Mouse (Mus musculus): ENCODE measurements around the gene Ezh1. TPM values are rescaled to one million over a fixed set of nuclear protein-coding genes. Genes with fewer than 3 reads are reported as not detected.

Gene Ezh1
- polyA plus RNA-seq, 1 experiment from 2014 or later: 13.7 TPM

GRCm38 (mm10) chr11:101216936-101217335, 9.3 kb downstream of the Ezh1 start:
- DNase-seq (ENCODE audit: low spot score): no peak

GRCm38 (mm10) chr11:101211970-101212369, 14.3 kb downstream of the Ezh1 start:
- DNase-seq (ENCODE audit: low spot score): peak; percentile 84

- peak; percentile 92 for DNase-seq (ENCODE audit: low spot score)
Measured at GRCm38 (mm10) chr11:101200986-101201385, 25.3 kb downstream of the Ezh1 start.

GRCm38 (mm10) chr11:101199555-101199954, 26.7 kb downstream of the Ezh1 start:
- no peak for DNase-seq (ENCODE audit: low spot score)

GRCm38 (mm10) chr11:101196175-101196574, 30.1 kb downstream of the Ezh1 start:
- DNase-seq (ENCODE audit: low spot score): no peak

GRCm38 (mm10) chr11:101195571-101195970, 30.7 kb downstream of the Ezh1 start:
- DNase-seq (ENCODE audit: low spot score): no peak

- no peak for DNase-seq (ENCODE audit: low spot score)
Measured at GRCm38 (mm10) chr11:101195101-101195500, 31.2 kb downstream of the Ezh1 start.

GRCm38 (mm10) chr11:101194643-101195042, 31.6 kb downstream of the Ezh1 start:
- DNase-seq (ENCODE audit: low spot score): peak; percentile 31

- DNase-seq (ENCODE audit: low spot score): no peak
Measured at GRCm38 (mm10) chr11:101194137-101194536, 32.1 kb downstream of the Ezh1 start.

GRCm38 (mm10) chr11:101193076-101193475, 33.2 kb downstream of the Ezh1 start:
- DNase-seq (ENCODE audit: low spot score): no peak

- no peak for DNase-seq (ENCODE audit: low spot score)
Measured at GRCm38 (mm10) chr11:101192646-101193045, 33.6 kb downstream of the Ezh1 start.

- DNase-seq (ENCODE audit: low spot score): no peak
Measured at GRCm38 (mm10) chr11:101191919-101192470, 34.3 kb downstream of the Ezh1 start.

GRCm38 (mm10) chr11:101190913-101191907, 35.1 kb downstream of the Ezh1 start:
- DNase-seq (ENCODE audit: low spot score): no peak

GRCm38 (mm10) chr11:101190181-101190912, 35.9 kb downstream of the Ezh1 start:
- no peak for DNase-seq (ENCODE audit: low spot score)

- DNase-seq (ENCODE audit: low spot score): no peak
Measured at GRCm38 (mm10) chr11:101189495-101190180, 36.6 kb downstream of the Ezh1 start.

- DNase-seq (ENCODE audit: low spot score): no peak
Measured at GRCm38 (mm10) chr11:101188166-101188805, 38.0 kb downstream of the Ezh1 start.

GRCm38 (mm10) chr11:101187541-101187940, 38.7 kb downstream of the Ezh1 start:
- no peak for DNase-seq (ENCODE audit: low spot score)

GRCm38 (mm10) chr11:101186526-101187247, 39.6 kb downstream of the Ezh1 start:
- DNase-seq (ENCODE audit: low spot score): no peak

- DNase-seq (ENCODE audit: low spot score): no peak
Measured at GRCm38 (mm10) chr11:101185441-101185840, 40.8 kb downstream of the Ezh1 start.

- DNase-seq (ENCODE audit: low spot score): no peak
Measured at GRCm38 (mm10) chr11:101184984-101185383, 41.3 kb downstream of the Ezh1 start.
